Mouse (Mus musculus): ENCODE measurements around the gene 0610030E20Rik. TPM values are rescaled to one million over a fixed set of nuclear protein-coding genes. Genes with fewer than 3 reads are reported as not detected.

0610030E20Rik gene
- total and polyA plus RNA-seq, 2 experiments from 2014 or later, result 12.3 to 15.2 TPM

DNA sequence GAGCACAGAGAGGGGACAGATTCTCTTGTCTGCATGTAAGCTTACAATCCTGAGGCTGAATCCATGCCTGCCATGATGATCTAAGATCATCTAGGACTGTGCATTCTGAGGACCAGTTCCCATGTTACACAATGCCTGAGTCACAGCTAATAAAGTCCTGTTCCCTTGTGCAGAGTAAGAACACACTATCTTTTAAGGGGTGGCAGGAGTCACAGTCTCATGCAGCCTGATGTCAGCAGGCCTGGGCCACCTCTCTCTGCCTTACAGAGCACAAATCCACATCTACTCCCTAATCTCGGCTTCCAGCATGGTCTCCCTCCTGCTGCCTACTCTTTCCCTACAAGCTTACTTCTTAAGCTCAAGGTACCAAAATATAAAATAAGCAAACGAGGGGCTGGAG is 31.7 kb upstream of the 0610030E20Rik start:
- 84% methylated on average over 2 of the region's 2 CpGs for WGBS
- DNase-seq (ENCODE audit: low spot score) (no peak), ATAC-seq (no peak)
- Histone ChIP-seq H3K36me3 (ENCODE audit: insufficient read depth, low read length) (peaks cover 32% of the 10 kb centered on the region), H3K4me1 (ENCODE audit: insufficient read depth, low read length) (no peaks in the 10 kb centered on the region), H3K4me3 (ENCODE audit: low read length) (no peak overlapping the region), H3K9ac (replicated peaks; ENCODE audit: low read length) (no peak overlapping the region), H3K4me2 (ENCODE audit: low read depth, low read length) (no peak overlapping the region), H3K27ac (no peak overlapping the region), H3K27me3 (ENCODE audit: insufficient read depth, low read length) (no peaks in the 10 kb centered on the region), H3K9me3 (ENCODE audit: low read length) (no peaks in the 10 kb centered on the region)
- no peak for TF ChIP-seq CTCF (IDR thresholded peaks at IDR 0.05; ENCODE audit: low read depth)

DNA sequence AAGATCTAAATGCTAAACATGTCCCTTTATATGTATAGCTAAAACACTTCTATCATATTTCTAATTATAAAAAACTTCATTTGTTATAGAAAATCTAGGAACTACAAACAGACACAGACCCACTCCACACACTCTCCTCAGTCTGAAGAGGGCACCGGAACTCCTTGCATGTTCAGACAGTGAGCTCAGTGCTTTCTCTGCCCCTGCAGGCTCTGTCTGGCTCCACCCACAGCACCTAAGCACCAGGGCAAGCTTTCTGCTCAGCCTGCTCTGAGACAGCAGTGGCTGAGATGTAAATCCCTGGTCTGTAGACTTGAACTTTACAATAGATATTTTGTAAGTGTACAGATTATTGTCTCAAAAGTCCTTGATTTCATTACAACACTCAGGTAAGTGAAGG is 31.1 kb upstream of the 0610030E20Rik start:
- H3K36me3 ChIP-seq (ENCODE audit: insufficient read depth, low read length), result peaks cover 38% of the 10 kb centered on the region
- H3K27me3 ChIP-seq (ENCODE audit: insufficient read depth, low read length), result no peaks in the 10 kb centered on the region
- no peaks in the 10 kb centered on the region for H3K4me1 ChIP-seq (ENCODE audit: insufficient read depth, low read length)
- DNase-seq (ENCODE audit: low spot score) (no peak), ATAC-seq (no peak)
- no peak overlapping the region for H3K9ac ChIP-seq (replicated peaks; ENCODE audit: low read length)
- no peak overlapping the region for H3K4me2 ChIP-seq (ENCODE audit: low read depth, low read length)
- TF ChIP-seq CTCF (IDR thresholded peaks at IDR 0.05; ENCODE audit: low read depth), result no peak
- WGBS, result 89% methylated on average over 1 of the region's 1 CpGs
- H3K9me3 ChIP-seq (ENCODE audit: low read length), result no peaks in the 10 kb centered on the region
- no peak overlapping the region for H3K4me3 ChIP-seq (ENCODE audit: low read length)
- no peak overlapping the region for H3K27ac ChIP-seq

DNA sequence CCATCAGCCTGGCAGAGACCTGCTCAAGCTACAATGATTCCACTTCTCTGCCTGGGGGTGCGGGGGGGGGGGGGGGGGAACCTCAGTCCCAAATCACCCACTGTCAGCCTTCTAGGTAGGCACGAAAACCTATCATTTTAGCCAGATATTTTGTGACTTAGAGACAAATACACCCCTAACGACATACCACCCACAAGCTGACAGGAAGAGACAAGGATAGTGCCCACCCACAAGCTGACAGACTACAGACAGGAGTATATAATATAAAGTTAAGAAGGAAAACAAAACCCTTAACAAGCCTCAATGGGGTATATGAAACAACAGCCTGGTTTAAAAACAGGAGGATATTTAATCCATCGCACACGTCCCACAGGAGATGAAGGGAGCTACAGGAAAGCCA is 28.7 kb upstream of the 0610030E20Rik start:
- 90% methylated on average over 5 of the region's 5 CpGs for WGBS
- DNase-seq (ENCODE audit: low spot score) (no peak), ATAC-seq (no peak)
- TF ChIP-seq CTCF (IDR thresholded peaks at IDR 0.05; ENCODE audit: low read depth), result no peak
- Histone ChIP-seq H3K9ac (replicated peaks; ENCODE audit: low read length) (no peak overlapping the region), H3K4me2 (ENCODE audit: low read depth, low read length) (no peak overlapping the region), H3K27me3 (ENCODE audit: insufficient read depth, low read length) (no peaks in the 10 kb centered on the region), H3K27ac (no peak overlapping the region), H3K36me3 (ENCODE audit: insufficient read depth, low read length) (peaks cover 51% of the 10 kb centered on the region), H3K9me3 (ENCODE audit: low read length) (no peaks in the 10 kb centered on the region), H3K4me1 (ENCODE audit: insufficient read depth, low read length) (no peaks in the 10 kb centered on the region), H3K4me3 (ENCODE audit: low read length) (no peak overlapping the region)

DNA sequence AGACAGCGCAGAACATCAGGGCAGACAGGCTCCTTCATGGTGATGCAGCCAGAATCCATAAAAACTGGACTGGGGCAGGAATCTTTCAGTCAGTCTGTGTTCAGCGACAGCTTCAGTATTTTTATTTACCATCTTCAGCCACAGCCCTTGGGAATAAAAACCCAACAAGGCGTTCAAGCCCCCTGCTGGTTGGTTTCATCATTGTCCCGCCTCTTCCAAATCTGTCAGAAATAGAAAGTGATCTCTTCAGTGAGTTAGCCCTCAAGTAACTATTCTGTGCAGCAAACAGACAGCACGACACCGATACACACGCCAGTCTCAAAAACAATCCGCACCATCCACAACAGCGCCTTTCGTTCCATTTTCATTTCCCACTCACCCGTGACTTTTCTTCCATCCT is 28.1 kb upstream of the 0610030E20Rik start:
- Histone ChIP-seq H3K4me1 (ENCODE audit: insufficient read depth, low read length) (no peaks in the 10 kb centered on the region), H3K36me3 (ENCODE audit: insufficient read depth, low read length) (peaks cover 56% of the 10 kb centered on the region)
- WGBS, result 78% methylated on average over 11 of the region's 11 CpGs

DNA sequence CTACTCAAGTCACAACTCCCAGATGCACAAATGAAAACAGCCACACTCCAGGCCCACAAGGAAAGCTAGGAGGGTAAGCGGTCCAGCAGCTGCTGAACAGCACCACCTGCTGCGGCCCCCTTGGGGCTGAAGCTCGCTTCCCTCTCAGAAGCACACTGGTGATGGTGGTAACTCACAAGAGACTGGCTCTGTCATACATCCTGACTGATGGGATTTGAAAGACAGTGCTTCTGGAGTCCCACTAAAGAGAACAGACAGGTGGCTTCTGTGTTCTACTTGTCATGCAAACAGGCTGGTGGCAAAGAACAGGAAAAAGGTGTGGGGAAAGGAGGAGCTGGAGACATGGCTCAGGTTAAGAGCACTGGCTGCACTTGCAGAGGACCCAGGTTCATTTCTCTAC is 24.2 kb upstream of the 0610030E20Rik start:
- Histone ChIP-seq H3K4me1 (ENCODE audit: insufficient read depth, low read length) (no peaks in the 10 kb centered on the region), H3K27ac (no peak overlapping the region), H3K27me3 (ENCODE audit: insufficient read depth, low read length) (no peaks in the 10 kb centered on the region), H3K36me3 (ENCODE audit: insufficient read depth, low read length) (peaks cover 74% of the 10 kb centered on the region), H3K4me3 (ENCODE audit: low read length) (no peak overlapping the region), H3K9me3 (ENCODE audit: low read length) (no peaks in the 10 kb centered on the region), H3K9ac (replicated peaks; ENCODE audit: low read length) (no peak overlapping the region), H3K4me2 (ENCODE audit: low read depth, low read length) (no peak overlapping the region)
- TF ChIP-seq CTCF (IDR thresholded peaks at IDR 0.05; ENCODE audit: low read depth), result no peak
- 92% methylated on average over 3 of the region's 3 CpGs for WGBS
- ATAC-seq (no peak), DNase-seq (ENCODE audit: low spot score) (no peak)

More for the DNA sequence above, 28.1 kb upstream of the 0610030E20Rik start:
- Histone ChIP-seq H3K9ac (replicated peaks; ENCODE audit: low read length) (no peak overlapping the region), H3K27me3 (ENCODE audit: insufficient read depth, low read length) (no peaks in the 10 kb centered on the region), H3K4me3 (ENCODE audit: low read length) (no peak overlapping the region), H3K27ac (no peak overlapping the region), H3K9me3 (ENCODE audit: low read length) (no peaks in the 10 kb centered on the region), H3K4me2 (ENCODE audit: low read depth, low read length) (no peak overlapping the region)
- peak; percentile 56 for DNase-seq (ENCODE audit: low spot score)
- TF ChIP-seq CTCF (IDR thresholded peaks at IDR 0.05; ENCODE audit: low read depth), result peak; percentile 54
- ATAC-seq, result no peak

DNA sequence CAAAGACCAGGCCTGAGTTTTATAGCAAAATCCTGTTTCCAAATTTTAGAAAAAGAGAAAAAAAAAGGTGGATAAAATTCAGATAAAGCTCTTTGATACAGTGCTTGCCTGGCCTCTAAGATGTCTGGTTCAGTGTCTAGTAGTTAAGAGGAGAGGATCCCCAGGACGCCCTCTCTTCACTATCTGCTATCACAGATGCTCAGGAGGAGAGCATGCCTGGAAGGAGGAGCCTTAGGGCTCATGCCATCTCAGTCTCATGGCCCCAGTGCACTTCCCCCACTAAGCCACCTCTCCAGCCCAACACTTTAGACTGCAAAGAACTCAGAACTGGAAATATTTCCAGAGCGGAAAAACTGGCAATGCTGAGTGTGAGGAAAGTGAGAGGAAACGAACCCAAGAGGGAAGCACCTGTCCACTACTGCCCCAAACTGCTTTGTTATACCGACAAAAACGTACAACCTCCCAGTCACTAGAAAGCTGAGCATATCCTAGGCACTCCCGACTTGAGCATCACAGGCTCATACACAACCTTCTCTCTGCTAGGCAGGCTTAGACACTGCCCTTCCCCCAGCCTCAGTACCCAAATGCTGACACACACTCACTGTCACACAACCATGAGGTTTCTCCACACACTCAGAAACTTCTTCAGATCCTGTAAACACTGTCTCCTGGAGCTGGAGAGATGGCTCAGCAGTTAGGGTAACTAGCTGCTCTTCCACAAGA is 23.2 kb upstream of the 0610030E20Rik start:
- 87% methylated on average over 6 of the region's 6 CpGs for WGBS
- no peak overlapping the region for H3K4me2 ChIP-seq (ENCODE audit: low read depth, low read length)
- H3K27me3 ChIP-seq (ENCODE audit: insufficient read depth, low read length), result no peaks in the 10 kb centered on the region
- TF ChIP-seq CTCF (IDR thresholded peaks at IDR 0.05; ENCODE audit: low read depth), result no peak
- no peak overlapping the region for H3K9ac ChIP-seq (replicated peaks; ENCODE audit: low read length)
- H3K9me3 ChIP-seq (ENCODE audit: low read length), result no peaks in the 10 kb centered on the region
- DNase-seq (ENCODE audit: low spot score) (no peak), ATAC-seq (no peak)
- no peak overlapping the region for H3K27ac ChIP-seq
- H3K4me1 ChIP-seq (ENCODE audit: insufficient read depth, low read length), result no peaks in the 10 kb centered on the region
- peaks cover 77% of the 10 kb centered on the region for H3K36me3 ChIP-seq (ENCODE audit: insufficient read depth, low read length)
- no peak overlapping the region for H3K4me3 ChIP-seq (ENCODE audit: low read length)

DNA sequence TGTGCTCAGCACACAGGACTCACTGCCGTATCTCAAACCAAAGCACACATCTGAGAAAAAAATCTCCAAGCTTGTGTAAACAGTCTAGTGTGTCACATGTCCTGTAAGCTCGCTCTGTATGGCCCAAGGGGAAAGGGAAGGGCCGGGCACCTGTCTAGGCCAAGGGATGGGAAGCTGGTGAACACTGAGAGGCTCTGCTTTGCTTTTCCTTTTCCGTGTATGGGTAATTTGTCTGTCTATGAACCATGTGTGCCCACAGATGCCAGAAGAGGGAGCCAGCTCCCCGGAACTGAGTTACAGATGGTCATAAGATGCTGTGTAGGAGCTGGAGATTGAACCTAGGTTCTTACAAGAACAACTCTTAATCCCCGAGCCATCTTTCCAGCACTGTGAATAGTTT is 20.8 kb upstream of the 0610030E20Rik start:
- Histone ChIP-seq H3K9me3 (ENCODE audit: low read length) (no peaks in the 10 kb centered on the region), H3K4me2 (ENCODE audit: low read depth, low read length) (no peak overlapping the region), H3K36me3 (ENCODE audit: insufficient read depth, low read length) (peaks cover 62% of the 10 kb centered on the region), H3K4me3 (ENCODE audit: low read length) (no peak overlapping the region), H3K27me3 (ENCODE audit: insufficient read depth, low read length) (no peaks in the 10 kb centered on the region), H3K4me1 (ENCODE audit: insufficient read depth, low read length) (no peaks in the 10 kb centered on the region), H3K27ac (no peak overlapping the region), H3K9ac (replicated peaks; ENCODE audit: low read length) (no peak overlapping the region)
- WGBS, result 76% methylated on average over 6 of the region's 6 CpGs
- peak; percentile 49 for TF ChIP-seq CTCF (IDR thresholded peaks at IDR 0.05; ENCODE audit: low read depth)
- peak; percentile 15 for DNase-seq (ENCODE audit: low spot score)
- ATAC-seq, result 0 out of 2 replicates have a peak, but pooled peaks have one; percentile 18

All from hindbrain, postnatal 0 days (tissue).